Mouse (Mus musculus): ENCODE results near the gene Prkab2. TPM values are rescaled to one million over a fixed set of nuclear protein-coding genes. Genes with fewer than 3 reads are reported as not detected.

Prkab2 gene
- total and polyA plus RNA-seq, 3 experiments = 1.8 to 10.2 (median 5.0) TPM

DNA sequence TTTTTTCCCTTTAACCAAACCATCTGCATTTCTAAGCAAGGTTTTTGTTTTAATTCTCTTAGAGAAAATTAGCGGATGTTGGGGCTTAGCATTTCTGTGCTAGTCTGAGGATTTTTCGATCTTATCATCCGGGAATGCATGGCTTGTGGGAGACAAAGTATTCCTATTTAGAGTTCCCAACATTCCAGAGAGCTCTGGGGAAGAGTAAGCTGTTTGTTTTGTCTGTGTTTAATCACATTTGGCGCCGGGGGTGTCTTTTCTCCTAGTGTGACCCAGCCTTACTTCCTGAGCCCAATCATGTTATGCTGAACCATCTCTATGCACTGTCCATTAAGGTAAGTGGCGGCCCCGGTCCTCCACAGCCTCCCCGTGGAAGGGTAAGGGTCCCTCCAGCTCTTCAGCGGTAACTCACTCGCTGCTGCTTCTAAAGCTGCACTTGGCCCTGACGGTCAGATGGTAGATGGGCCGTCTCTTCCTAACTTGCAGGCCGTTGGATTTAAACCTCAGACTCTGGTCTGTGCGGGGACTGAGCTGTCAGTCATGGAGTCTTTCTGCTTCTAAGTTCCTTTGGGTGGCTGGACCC, 9.2 kb downstream of the Prkab2 start:
- peaks cover 86% of the 10 kb centered on the region for H3K36me3 ChIP-seq (replicated peaks)
- no peak overlapping the region for H3K4me3 ChIP-seq (ENCODE audit: low read depth, low read length)
- no peak for TF ChIP-seq CTCF (IDR thresholded peaks at IDR 0.05; ENCODE audit: low read depth, low read length)
- no peak for TF ChIP-seq POLR2AphosphoS5 (IDR thresholded peaks at IDR 0.05; ENCODE audit: insufficient replicate concordance, low read depth, low read length)
- no peak for TF ChIP-seq TAL1 (conservative IDR thresholded peaks at IDR 0.05; ENCODE audit: low read depth, low read length)
- no peak for TF ChIP-seq GATA2 (IDR thresholded peaks at IDR 0.05; ENCODE audit: borderline replicate concordance, low read depth, low read length)
- TF ChIP-seq GATA1 (IDR thresholded peaks at IDR 0.05; ENCODE audit: borderline replicate concordance, low read length) = no peak
- H3K4me1 ChIP-seq (ENCODE audit: insufficient read depth, low read depth, low read length) = no peaks in the 10 kb centered on the region
- H3K9me3 ChIP-seq (replicated peaks) = no peaks in the 10 kb centered on the region
- no peak for DNase-seq (ENCODE audit: low spot score)
- no peaks in the 10 kb centered on the region for H3K27me3 ChIP-seq (ENCODE audit: insufficient read depth, low read length)
- ATAC-seq (ENCODE audit: extremely low read depth, insufficient number of reproducible peaks, low FRiP score, poor library complexity, severe bottlenecking) = no peak

DNA sequence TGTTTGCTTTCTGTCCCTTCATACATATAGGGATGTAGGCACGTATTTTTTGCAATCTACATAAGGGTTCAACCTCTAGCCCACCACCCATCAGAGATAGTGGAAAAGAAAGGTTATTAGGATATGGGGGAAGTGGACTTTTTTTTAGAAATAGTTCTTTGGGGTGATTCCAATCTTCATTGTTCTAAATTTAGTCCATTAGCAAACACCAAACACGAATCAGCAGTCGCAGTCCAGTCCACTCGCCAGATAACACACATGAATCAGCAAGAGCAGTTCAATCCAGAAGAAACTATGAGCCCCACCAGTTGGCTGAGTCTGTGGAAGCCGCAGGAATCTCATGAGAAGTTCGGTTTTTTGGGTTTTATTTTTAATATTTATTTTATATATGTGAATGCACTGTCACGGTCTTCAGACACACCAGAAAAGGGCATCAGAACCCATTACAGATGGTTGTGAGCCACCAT, 16.7 kb downstream of the Prkab2 start, which contains the start of gene Gm17651:
Gene Gm17651, minus strand, starts transcription at position 51 of the 467 bp plus-strand sequence.
- H3K9me3 ChIP-seq (replicated peaks) = no peaks in the 10 kb centered on the region
- TF ChIP-seq GATA2 (IDR thresholded peaks at IDR 0.05; ENCODE audit: borderline replicate concordance, low read depth, low read length) = no peak
- no peak for TF ChIP-seq TAL1 (conservative IDR thresholded peaks at IDR 0.05; ENCODE audit: low read depth, low read length)
- TF ChIP-seq GATA1 (IDR thresholded peaks at IDR 0.05; ENCODE audit: borderline replicate concordance, low read length) = no peak
- TF ChIP-seq CTCF (IDR thresholded peaks at IDR 0.05; ENCODE audit: low read depth, low read length) = no peak
- ATAC-seq (ENCODE audit: extremely low read depth, insufficient number of reproducible peaks, low FRiP score, poor library complexity, severe bottlenecking) (no peak), DNase-seq (ENCODE audit: low spot score) (no peak)
- no peaks in the 10 kb centered on the region for H3K4me1 ChIP-seq (ENCODE audit: insufficient read depth, low read depth, low read length)
- peaks cover 3% of the 10 kb centered on the region; the same call in 1 of the 2 replicates for H3K27me3 ChIP-seq (ENCODE audit: insufficient read depth, low read length)
- peaks cover 22% of the 10 kb centered on the region for H3K36me3 ChIP-seq (replicated peaks)
- no peak within 1 kb of the TSS for H3K4me3 ChIP-seq (ENCODE audit: low read depth, low read length)

GRCm38 (mm10) chr3:97676126-97676525, 18.1 kb downstream of the Prkab2 start:
- TF ChIP-seq GATA2 (IDR thresholded peaks at IDR 0.05; ENCODE audit: borderline replicate concordance, low read depth, low read length) (no peak), POLR2AphosphoS5 (IDR thresholded peaks at IDR 0.05; ENCODE audit: insufficient replicate concordance, low read depth, low read length) (no peak)
- peaks cover 11% of the 10 kb centered on the region for H3K36me3 ChIP-seq (replicated peaks)
- no peak overlapping the region for H3K4me3 ChIP-seq (ENCODE audit: low read depth, low read length)
- no peaks in the 10 kb centered on the region for H3K4me1 ChIP-seq (ENCODE audit: insufficient read depth, low read depth, low read length)
- H3K27me3 ChIP-seq (ENCODE audit: insufficient read depth, low read length) = peaks cover 4% of the 10 kb centered on the region; the same call in 1 of the 2 replicates
- DNase-seq (ENCODE audit: low spot score) (no peak), ATAC-seq (ENCODE audit: extremely low read depth, insufficient number of reproducible peaks, low FRiP score, poor library complexity, severe bottlenecking) (no peak)
- H3K9me3 ChIP-seq (replicated peaks) = no peaks in the 10 kb centered on the region

DNA sequence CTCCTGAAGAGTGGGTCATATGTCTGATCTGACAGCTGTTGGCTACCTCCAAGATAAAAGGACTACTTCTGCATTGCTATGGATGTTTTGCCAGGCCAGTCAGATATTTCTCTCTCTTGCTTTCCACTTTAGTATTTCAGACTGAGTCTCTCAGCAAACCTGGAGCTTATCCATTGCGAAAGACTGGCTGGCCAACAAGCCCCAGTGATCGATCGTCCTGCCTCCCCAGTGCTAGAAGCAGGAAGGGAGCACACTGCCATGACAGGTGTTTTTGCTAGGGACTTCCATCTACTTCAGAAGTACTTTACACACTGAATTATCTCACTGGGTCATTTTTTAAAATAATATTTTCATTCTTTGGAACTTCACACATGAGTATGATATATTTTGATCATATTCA, 20.4 kb downstream of the Prkab2 start:
- DNase-seq (ENCODE audit: low spot score) (no peak), ATAC-seq (ENCODE audit: extremely low read depth, insufficient number of reproducible peaks, low FRiP score, poor library complexity, severe bottlenecking) (no peak)
- H3K27me3 ChIP-seq (ENCODE audit: insufficient read depth, low read length) = peaks cover 4% of the 10 kb centered on the region; the same call in 1 of the 2 replicates
- H3K4me3 ChIP-seq (ENCODE audit: low read depth, low read length) = no peak overlapping the region
- no peaks in the 10 kb centered on the region for H3K4me1 ChIP-seq (ENCODE audit: insufficient read depth, low read depth, low read length)
- no peak for TF ChIP-seq GATA1 (IDR thresholded peaks at IDR 0.05; ENCODE audit: borderline replicate concordance, low read length)
- no peak for TF ChIP-seq TAL1 (conservative IDR thresholded peaks at IDR 0.05; ENCODE audit: low read depth, low read length)
- no peak for TF ChIP-seq CTCF (IDR thresholded peaks at IDR 0.05; ENCODE audit: low read depth, low read length)
- H3K36me3 ChIP-seq (replicated peaks) = no peaks in the 10 kb centered on the region
- no peaks in the 10 kb centered on the region for H3K9me3 ChIP-seq (replicated peaks)

DNA sequence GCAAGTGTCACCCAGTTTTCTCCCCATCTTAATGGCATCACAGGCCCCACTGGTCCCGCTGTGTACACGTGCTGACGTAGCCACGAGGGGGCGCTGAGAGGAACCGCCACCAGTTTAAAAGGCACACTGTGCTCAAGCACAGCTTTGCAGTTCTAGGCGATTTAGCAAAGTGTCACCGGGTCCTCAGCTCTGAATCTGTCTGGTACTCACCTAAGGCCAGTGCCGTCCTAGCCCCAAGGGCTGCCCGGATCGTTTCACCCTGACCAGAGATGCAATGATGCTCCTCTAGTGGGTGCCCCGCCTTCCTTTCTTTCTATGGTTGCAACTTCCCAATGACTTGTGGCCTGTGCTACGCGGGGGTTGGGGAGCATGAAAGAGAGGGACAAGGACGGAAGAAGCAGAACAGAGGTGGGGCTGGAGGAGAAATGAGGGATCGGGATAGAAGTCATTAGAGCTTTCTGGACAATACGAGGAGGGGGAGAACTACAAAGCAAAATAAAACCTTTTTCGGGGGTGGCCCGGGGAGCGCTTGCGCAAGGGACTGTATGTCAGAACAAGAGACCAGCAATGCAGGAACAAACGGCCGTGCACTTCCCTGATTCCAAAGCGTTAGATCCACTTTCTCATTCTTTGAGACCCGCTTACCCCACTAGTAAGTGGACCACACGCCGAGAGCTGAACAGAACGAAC, 22.8 kb downstream of the Prkab2 start:
- TF ChIP-seq GATA1 (IDR thresholded peaks at IDR 0.05; ENCODE audit: borderline replicate concordance, low read length) (no peak), CTCF (IDR thresholded peaks at IDR 0.05; ENCODE audit: low read depth, low read length) (0 out of 2 replicates have a peak, but pooled peaks have one; percentile 11), POLR2AphosphoS5 (IDR thresholded peaks at IDR 0.05; ENCODE audit: insufficient replicate concordance, low read depth, low read length) (no peak), TAL1 (conservative IDR thresholded peaks at IDR 0.05; ENCODE audit: low read depth, low read length) (no peak)
- no peaks in the 10 kb centered on the region for H3K9me3 ChIP-seq (replicated peaks)
- DNase-seq (ENCODE audit: low spot score) (peak; percentile 10), ATAC-seq (ENCODE audit: extremely low read depth, insufficient number of reproducible peaks, low FRiP score, poor library complexity, severe bottlenecking) (no peak)
- no peaks in the 10 kb centered on the region for H3K4me1 ChIP-seq (ENCODE audit: insufficient read depth, low read depth, low read length)
- no peak overlapping the region for H3K4me3 ChIP-seq (ENCODE audit: low read depth, low read length)
- peaks cover 2% of the 10 kb centered on the region; the same call in 1 of the 2 replicates for H3K27me3 ChIP-seq (ENCODE audit: insufficient read depth, low read length)
- H3K36me3 ChIP-seq (replicated peaks) = no peaks in the 10 kb centered on the region

- H3K27me3 ChIP-seq (ENCODE audit: insufficient read depth, low read length) = peaks cover 2% of the 10 kb centered on the region; the same call in 1 of the 2 replicates
- H3K36me3 ChIP-seq (replicated peaks) = no peaks in the 10 kb centered on the region
- no peak overlapping the region for H3K4me3 ChIP-seq (ENCODE audit: low read depth, low read length)
- no peaks in the 10 kb centered on the region for H3K4me1 ChIP-seq (ENCODE audit: insufficient read depth, low read depth, low read length)
- ATAC-seq (ENCODE audit: extremely low read depth, insufficient number of reproducible peaks, low FRiP score, poor library complexity, severe bottlenecking) = no peak
- DNase-seq (ENCODE audit: low spot score) = no peak
- H3K9me3 ChIP-seq (replicated peaks) = no peaks in the 10 kb centered on the region
- no peak for TF ChIP-seq CTCF (IDR thresholded peaks at IDR 0.05; ENCODE audit: low read depth, low read length)
- no peak for TF ChIP-seq TAL1 (conservative IDR thresholded peaks at IDR 0.05; ENCODE audit: low read depth, low read length)
- TF ChIP-seq GATA2 (IDR thresholded peaks at IDR 0.05; ENCODE audit: borderline replicate concordance, low read depth, low read length) = no peak
- no peak for TF ChIP-seq GATA1 (IDR thresholded peaks at IDR 0.05; ENCODE audit: borderline replicate concordance, low read length)
- no peak for TF ChIP-seq POLR2AphosphoS5 (IDR thresholded peaks at IDR 0.05; ENCODE audit: insufficient replicate concordance, low read depth, low read length)
Observed at GRCm38 (mm10) chr3:97681321-97682158, 23.5 kb downstream of the Prkab2 start.
